Mouse (Mus musculus): ENCODE results near the gene Proca1. TPM values are rescaled to one million over a fixed set of nuclear protein-coding genes. Genes with fewer than 3 reads are reported as not detected.

Proca1 gene
- polyA plus RNA-seq, 1 experiment from 2014 or later = 2.4 TPM

GRCm38 (mm10) chr11:78247012-78247348 lies 53.8 kb downstream of the Proca1 start:
- peak overlapping the region; percentile 96; the same call in 1 of the 2 replicates for H3K9ac ChIP-seq (ENCODE audit: low read depth, low read length)
- ATAC-seq (ENCODE audit: low read depth) = no peak
- H3K4me2 ChIP-seq (ENCODE audit: low read depth, low read length) = peak overlapping the region; percentile 82
- H3K27me3 ChIP-seq (replicated peaks; ENCODE audit: control insufficient read depth, insufficient read depth, low read length) = no peaks in the 10 kb centered on the region
- no peak overlapping the region for H3K27ac ChIP-seq (replicated peaks; ENCODE audit: low read depth, low read length)
- H3K4me1 ChIP-seq (ENCODE audit: control insufficient read depth, insufficient read depth, low read length) = peaks cover 21% of the 10 kb centered on the region
- DNase-seq (ENCODE audit: low spot score) = peak; percentile 46
- peaks cover 22% of the 10 kb centered on the region for H3K36me3 ChIP-seq (ENCODE audit: control insufficient read depth, insufficient read depth, low read length)
- H3K9me3 ChIP-seq (ENCODE audit: control insufficient read depth, low read length) = no peaks in the 10 kb centered on the region
- 59% methylated on average over 3 of the region's 3 CpGs for WGBS
- H3K4me3 ChIP-seq (ENCODE audit: low read depth, low read length) = peak overlapping the region; percentile 85; the same call in 1 of the 2 replicates

- H3K4me1 ChIP-seq (ENCODE audit: control insufficient read depth, insufficient read depth, low read length) = peaks cover 21% of the 10 kb centered on the region
- peaks cover 29% of the 10 kb centered on the region for H3K36me3 ChIP-seq (ENCODE audit: control insufficient read depth, insufficient read depth, low read length)
- 64% methylated on average over 4 of the region's 4 CpGs for WGBS
- no peak for DNase-seq (ENCODE audit: low spot score)
- no peaks in the 10 kb centered on the region for H3K27me3 ChIP-seq (replicated peaks; ENCODE audit: control insufficient read depth, insufficient read depth, low read length)
- no peaks in the 10 kb centered on the region for H3K9me3 ChIP-seq (ENCODE audit: control insufficient read depth, low read length)
- H3K4me2 ChIP-seq (ENCODE audit: low read depth, low read length) = no peak overlapping the region
- no peak overlapping the region for H3K27ac ChIP-seq (replicated peaks; ENCODE audit: low read depth, low read length)
- no peak overlapping the region for H3K4me3 ChIP-seq (ENCODE audit: low read depth, low read length)
- H3K9ac ChIP-seq (ENCODE audit: low read depth, low read length) = no peak overlapping the region
- no peak for ATAC-seq (ENCODE audit: low read depth)
These were observed 54.5 kb downstream of the Proca1 start for GRCm38 (mm10) chr11:78247727-78248140.

Small RNAs within 50 kb of the gene (microRNA-seq; reads per million reads assigned to microRNA genes)
- gene Mir7653 (ENCODE audit: borderline number of aligned reads) = not detected

Other genes starting within 250 kb of the Proca1 start
- gene Phf12, start 210.6 kb upstream of the Proca1 start, polyA plus RNA-seq (2014; fragmentation: Nextera tagmentation; extraction: Ambion mirVana) = 15.0 and 17.0 TPM in 2 replicates
- gene Dhrs13, start 161.1 kb upstream of the Proca1 start, polyA plus RNA-seq (2014; fragmentation: Nextera tagmentation; extraction: Ambion mirVana) = 19.1 and 21.7 TPM in 2 replicates
- gene Flot2, start 155.5 kb upstream of the Proca1 start, polyA plus RNA-seq (2014; fragmentation: Nextera tagmentation; extraction: Ambion mirVana) = 59.9 and 61.0 TPM in 2 replicates
- 30.9 and 32.4 TPM in 2 replicates for gene Eral1, start 113.0 kb upstream of the Proca1 start, polyA plus RNA-seq (2014; fragmentation: Nextera tagmentation; extraction: Ambion mirVana)
- gene Fam222b, start 98.7 kb upstream of the Proca1 start, polyA plus RNA-seq (2014; fragmentation: Nextera tagmentation; extraction: Ambion mirVana) = 15.9 and 16.3 TPM in 2 replicates
- 52.4 and 60.8 TPM in 2 replicates for gene Traf4, start 27.8 kb upstream of the Proca1 start, polyA plus RNA-seq (2014; fragmentation: Nextera tagmentation; extraction: Ambion mirVana)
- 10.8 and 12.6 TPM in 2 replicates for gene Nek8, start 16.7 kb upstream of the Proca1 start, polyA plus RNA-seq (2014; fragmentation: Nextera tagmentation; extraction: Ambion mirVana)
- 22.2 and 23.8 TPM in 2 replicates for gene Tlcd1, start 16.7 kb upstream of the Proca1 start, polyA plus RNA-seq (2014; fragmentation: Nextera tagmentation; extraction: Ambion mirVana)
- 1,626 and 1,746 TPM in 2 replicates for gene Rpl23a, start 9.8 kb upstream of the Proca1 start, polyA plus RNA-seq (2014; fragmentation: Nextera tagmentation; extraction: Ambion mirVana)
- gene Rab34, start 5.0 kb upstream of the Proca1 start, polyA plus RNA-seq (2014; fragmentation: Nextera tagmentation; extraction: Ambion mirVana) = 136 and 156 TPM in 2 replicates
- 93.1 and 103 TPM in 2 replicates for gene Sdf2, start 52.4 kb downstream of the Proca1 start, polyA plus RNA-seq (2014; fragmentation: Nextera tagmentation; extraction: Ambion mirVana)
- gene Supt6, start 52.6 kb downstream of the Proca1 start, polyA plus RNA-seq (2014; fragmentation: Nextera tagmentation; extraction: Ambion mirVana) = 26.6 and 28.7 TPM in 2 replicates
- gene 2610507B11Rik, start 68.4 kb downstream of the Proca1 start, polyA plus RNA-seq (2014; fragmentation: Nextera tagmentation; extraction: Ambion mirVana) = 73.6 and 78.9 TPM in 2 replicates
- gene BC030499, start 97.4 kb downstream of the Proca1 start, polyA plus RNA-seq (2014; fragmentation: Nextera tagmentation; extraction: Ambion mirVana) = 0.11 and 0.31 TPM in 2 replicates
- 23.8 and 25.3 TPM in 2 replicates for gene Spag5, start 108.1 kb downstream of the Proca1 start, polyA plus RNA-seq (2014; fragmentation: Nextera tagmentation; extraction: Ambion mirVana)
- gene Aldoc, start 129.6 kb downstream of the Proca1 start, polyA plus RNA-seq (2014; fragmentation: Nextera tagmentation; extraction: Ambion mirVana) = 20.4 and 24.1 TPM in 2 replicates
- 72.3 and 82.1 TPM in 2 replicates for gene Pigs, start 135.0 kb downstream of the Proca1 start, polyA plus RNA-seq (2014; fragmentation: Nextera tagmentation; extraction: Ambion mirVana)
- gene Unc119, start 150.1 kb downstream of the Proca1 start, polyA plus RNA-seq (2014; fragmentation: Nextera tagmentation; extraction: Ambion mirVana) = 39.9 and 46.1 TPM in 2 replicates
- 1.4 and 1.6 TPM in 2 replicates for gene Foxn1, start 193.2 kb downstream of the Proca1 start, polyA plus RNA-seq (2014; fragmentation: Nextera tagmentation; extraction: Ambion mirVana)
- not detected in 2 replicates for gene Slc13a2, start 228.8 kb downstream of the Proca1 start, polyA plus RNA-seq (2014; fragmentation: Nextera tagmentation; extraction: Ambion mirVana)